Mouse (Mus musculus) CH12.LX (cell line): ENCODE measurements at regions not wholly inside any gene's neighbourhood (a gene's known extent, or its start where the extent isn't known, plus 50 kb on each side); places are given as distances from the start of the nearest gene placed in this dataset.

Source experiments
- DNase-seq: peaks from one replicate; pipeline ENCODE4 v3.0.0-alpha.2; 2013; ENCODE audit errors: extremely low read depth
- H3K27ac ChIP-seq: 2 replicates; pipeline ENCODE4 v1.5.1; 2012; ENCODE audit warnings: low read depth, mild to moderate bottlenecking, control low read depth, moderate library complexity; ENCODE audit not compliant: insufficient read depth
- H3K27me3 ChIP-seq: replicated peaks from 2 replicates; pipeline ENCODE3; 2012; ENCODE audit warnings: inconsistent platforms
- H3K36me3 ChIP-seq, 2 experiments: replicated peaks in 1 of 2; 2 replicates each; pipeline versions ENCODE3 to v1.6.1; 2012; ENCODE audit warnings: inconsistent platforms in 1 of 2, low read length in 1 of 2, mild to moderate bottlenecking in 1 of 2, mixed read lengths in 1 of 2, moderate library complexity in 1 of 2; ENCODE audit not compliant: control insufficient read depth in 1 of 2, insufficient read depth in 1 of 2
- H3K4me1 ChIP-seq, 2 experiments: 2 replicates each; pipeline ENCODE4 v1.6.1; 2012; ENCODE audit warnings: inconsistent platforms in 1 of 2, moderate library complexity in 1 of 2; ENCODE audit not compliant: insufficient read depth in 2 of 2, control insufficient read depth in 1 of 2
- H3K4me2 ChIP-seq: 2 replicates; pipeline ENCODE4 v1.6.1; 2012; ENCODE audit warnings: low read depth, mild to moderate bottlenecking, control low read depth; ENCODE audit not compliant: poor library complexity, insufficient read depth, severe bottlenecking
- H3K4me3 ChIP-seq, 3 experiments: fragments of 150-350 bp in 1 of 3; sonication (generic) in 1 of 3; replicated peaks in 1 of 3; 2 replicates each; pipeline versions ENCODE3 to v1.5.1; 2011 to 2012; ENCODE audit warnings: low read depth in 2 of 3, low read length in 2 of 3, mild to moderate bottlenecking in 2 of 3, moderate library complexity in 2 of 3, control low read depth in 1 of 3, improper control_type of control experiment in 1 of 3, inconsistent platforms in 1 of 3, mixed read lengths in 1 of 3; ENCODE audit not compliant: poor library complexity in 1 of 3
- H3K79me2 ChIP-seq: replicated peaks from 2 replicates; pipeline ENCODE4 v1.6.1; 2012; ENCODE audit warnings: mild to moderate bottlenecking, moderate library complexity; ENCODE audit not compliant: control insufficient read depth, poor library complexity, insufficient read depth, severe bottlenecking; ENCODE audit errors: extremely low read depth
- H3K9ac ChIP-seq: 2 replicates; pipeline ENCODE4 v1.6.1; 2012; ENCODE audit warnings: low read depth, mild to moderate bottlenecking, control low read depth, moderate library complexity; ENCODE audit not compliant: insufficient read depth
- H3K9me3 ChIP-seq: replicated peaks from 2 replicates; pipeline ENCODE3; 2012; ENCODE audit warnings: low read length, inconsistent platforms, mixed read lengths
- CHD1 ChIP-seq: IDR thresholded peaks from 2 replicates; pipeline ENCODE4 v1.6.1; 2012; ENCODE audit warnings: low read depth, low read length, improper control_type of control experiment, inconsistent platforms
- EP300 ChIP-seq: IDR thresholded peaks from 2 replicates; pipeline ENCODE4 v1.6.1; 2011; ENCODE audit warnings: low read length, improper control_type of control experiment
- ETS1 ChIP-seq: conservative IDR thresholded peaks from 2 replicates; pipeline ENCODE4 v1.6.1; 2012; ENCODE audit warnings: low read depth, mild to moderate bottlenecking, inconsistent platforms, low read length, improper control_type of control experiment, moderate library complexity
- HCFC1 ChIP-seq: IDR thresholded peaks from 2 replicates; pipeline ENCODE4 v1.6.1; 2012; ENCODE audit warnings: low read depth, mild to moderate bottlenecking, inconsistent platforms, low read length, improper control_type of control experiment
- IRF4 ChIP-seq: IDR thresholded peaks from 2 replicates; pipeline ENCODE4 v1.6.1; 2014; ENCODE audit warnings: low read depth, mild to moderate bottlenecking, inconsistent platforms, low read length, improper control_type of control experiment
- JUND ChIP-seq: conservative IDR thresholded peaks from 2 replicates; pipeline ENCODE4 v1.6.1; 2011; ENCODE audit warnings: low read depth, low read length, improper control_type of control experiment
- KAT2A ChIP-seq: IDR thresholded peaks from 2 replicates; pipeline ENCODE4 v1.6.1; 2012; ENCODE audit warnings: low read length, improper control_type of control experiment, inconsistent platforms; ENCODE audit not compliant: insufficient replicate concordance
- MAX ChIP-seq: IDR thresholded peaks from 2 replicates; pipeline ENCODE4 v1.6.1; 2011; ENCODE audit warnings: low read length, improper control_type of control experiment
- PAX5 ChIP-seq: IDR thresholded peaks from 2 replicates; pipeline ENCODE4 v1.6.1; 2012; ENCODE audit warnings: low read length, inconsistent platforms, mixed read lengths
- POLR2AphosphoS2 ChIP-seq: IDR thresholded peaks from 2 replicates; pipeline ENCODE4 v1.6.1; 2011; ENCODE audit warnings: low read depth, low read length, improper control_type of control experiment
- RAD21 ChIP-seq: IDR thresholded peaks from 2 replicates; pipeline ENCODE4 v1.6.1; 2011; ENCODE audit warnings: low read depth, mild to moderate bottlenecking, low read length, improper control_type of control experiment, moderate library complexity
- RCOR1 ChIP-seq: conservative IDR thresholded peaks from 2 replicates; pipeline ENCODE4 v1.6.1; 2012; ENCODE audit warnings: low read depth, mild to moderate bottlenecking, inconsistent platforms, low read length, improper control_type of control experiment
- TBP ChIP-seq: conservative IDR thresholded peaks from 2 replicates; pipeline ENCODE4 v1.6.1; 2011; ENCODE audit warnings: low read depth, low read length, improper control_type of control experiment
- TCF12 ChIP-seq: IDR thresholded peaks from 2 replicates; pipeline ENCODE4 v1.6.1; 2014; ENCODE audit warnings: low read depth, mild to moderate bottlenecking, inconsistent platforms, low read length, improper control_type of control experiment
- UBTF ChIP-seq: IDR thresholded peaks from 2 replicates; pipeline ENCODE4 v1.6.1; 2012; ENCODE audit warnings: low read depth, mild to moderate bottlenecking, inconsistent platforms, low read length, improper control_type of control experiment, moderate library complexity
- ZMIZ1 ChIP-seq: IDR thresholded peaks from 2 replicates; pipeline ENCODE4 v1.6.1; 2012; ENCODE audit warnings: low read depth, mild to moderate bottlenecking, inconsistent platforms, low read length, improper control_type of control experiment
- dilution Hi-C: fragments of 300-500 bp; cut with MboI; formaldehyde crosslinking; loops from 2 replicates; pipeline ENCODE4 v1.14.3; 2020; ENCODE audit warnings: low sequenced_read_pairs; ENCODE audit not compliant: extremely low pct_unique_long_range_greater_than_20kb, extremely low pct_ligation_motif_present
- in situ Hi-C: fragments of 300-500 bp; cut with MboI; formaldehyde crosslinking; loops from 3 replicates; pipeline ENCODE4 v1.14.3; 2019; ENCODE audit warnings: low sequenced_read_pairs, low pct_ligation_motif_present, low pct_unique_long_range_greater_than_20kb, mixed read lengths

GRCm38 (mm10) chr13:53865323-53865722 lies 190.2 kb downstream of the Drd1 start:
- Histone ChIP-seq H3K4me2 (no peak overlapping the region), H3K36me3 (no peaks in the 10 kb centered on the region), H3K79me2 (no peaks in the 10 kb centered on the region), H3K27ac (no peak overlapping the region), H3K27me3 (peaks cover 53% of the 10 kb centered on the region), H3K4me3 (no peak overlapping the region), H3K9ac (no peak overlapping the region), H3K9me3 (peaks cover 4% of the 10 kb centered on the region), H3K4me1 (peaks cover 0 to 4% of the 10 kb centered on the region in 2 experiments; a peak in 2 of 4 replicates)
- dilution Hi-C loops = no loop called here
- in situ Hi-C loops = no loop called here
- no peak for TF ChIP-seq RAD21
- no peak for TF ChIP-seq TBP
- TF ChIP-seq EP300 = no peak
- TF ChIP-seq RCOR1 = no peak
- TF ChIP-seq ETS1 = no peak
- no peak for TF ChIP-seq UBTF
- TF ChIP-seq CHD1 = no peak
- TF ChIP-seq PAX5 = no peak
- no peak for TF ChIP-seq MAX
- TF ChIP-seq POLR2AphosphoS2 = no peak
- no peak for DNase-seq

- H3K27me3 ChIP-seq = peaks cover 53% of the 10 kb centered on the region
- peaks cover 0 to 4% of the 10 kb centered on the region in 2 experiments; a peak in 2 of 4 replicates for H3K4me1 ChIP-seq
- TF ChIP-seq ZMIZ1 = no peak
- TF ChIP-seq JUND = no peak
- TF ChIP-seq HCFC1 = no peak
- TF ChIP-seq TCF12 = no peak
- TF ChIP-seq IRF4 = no peak
- no peak for TF ChIP-seq KAT2A
- no peak for TF ChIP-seq UBTF
- no peak for TF ChIP-seq PAX5
- TF ChIP-seq, all 38 proteins: peak for 0
- Histone ChIP-seq H3K27ac (no peak overlapping the region), H3K9me3 (no peaks in the 10 kb centered on the region), H3K4me2 (no peak overlapping the region), H3K36me3 (no peaks in the 10 kb centered on the region), H3K79me2 (no peaks in the 10 kb centered on the region), H3K4me3 (no peak overlapping the region), H3K9ac (no peak overlapping the region)
- no peak for DNase-seq
- dilution Hi-C loops (no loop called here), in situ Hi-C loops (no loop called here)
Measured at GRCm38 (mm10) chr13:53862336-53862735, 193.2 kb downstream of the Drd1 start.
